Mouse (Mus musculus) thymus, adult 18-20 months (tissue): ENCODE results near the gene Sun5.
"Not testable (repeated sequence)": the region's sequence is repeated elsewhere in the genome, so short reads cannot be mapped to it uniquely, and the experiment has no call there.

ENCODE experiments used
- DNase-seq, 2 experiments: peaks; one replicate each; pipeline ENCODE4 v3.0.0; 2022; ENCODE audit warnings: mixed read lengths in 2 of 2

Sun5 gene

GRCm38 (mm10) chr2:153808146-153808545, 62.7 kb downstream of the Sun5 start:
- no peak for DNase-seq

- not testable (repeated sequence) for DNase-seq
These were observed 63.4 kb downstream of the Sun5 start for GRCm38 (mm10) chr2:153807464-153807863.
